Mouse (Mus musculus): ENCODE measurements at regions not wholly inside any gene's neighbourhood (a gene's known extent, or its start where the extent isn't known, plus 50 kb on each side); places are given as distances from the start of the nearest gene placed in this dataset.

- 61% methylated on average over 8 of the region's 8 CpGs for WGBS
- Histone ChIP-seq H3K27me3 (replicated peaks; ENCODE audit: insufficient read depth, low read length) (no peaks in the 10 kb centered on the region), H3K4me2 (replicated peaks; ENCODE audit: low read depth, low read length) (no peak overlapping the region), H3K9me3 (ENCODE audit: low read length) (no peaks in the 10 kb centered on the region), H3K4me3 (ENCODE audit: low read depth, low read length) (no peak overlapping the region), H3K4me1 (ENCODE audit: insufficient read depth, low read depth, low read length) (no peaks in the 10 kb centered on the region), H3K9ac (replicated peaks; ENCODE audit: low read depth) (no peak overlapping the region), H3K27ac (ENCODE audit: low read length) (no peak overlapping the region), H3K36me3 (ENCODE audit: insufficient read depth, low read length) (no peaks in the 10 kb centered on the region)
- TF ChIP-seq EP300 (IDR thresholded peaks at IDR 0.05) (no peak), CTCF (IDR thresholded peaks at IDR 0.05) (no peak)
- peak; percentile 10 for DNase-seq (ENCODE audit: low spot score)
- no peak for ATAC-seq
Observed at GRCm38 (mm10) chr6:140197113-140197675, 155.9 kb upstream of the Plcz1 start.

- no peaks in the 10 kb centered on the region for H3K9me3 ChIP-seq (ENCODE audit: low read length)
- WGBS = 87% methylated on average over 2 of the region's 2 CpGs
- no peak overlapping the region for H3K4me3 ChIP-seq (ENCODE audit: low read depth, low read length)
- no peak for TF ChIP-seq EP300 (IDR thresholded peaks at IDR 0.05)
- no peak for TF ChIP-seq CTCF (IDR thresholded peaks at IDR 0.05)
- no peaks in the 10 kb centered on the region for H3K36me3 ChIP-seq (ENCODE audit: insufficient read depth, low read length)
- no peak overlapping the region for H3K9ac ChIP-seq (replicated peaks; ENCODE audit: low read depth)
- no peaks in the 10 kb centered on the region for H3K27me3 ChIP-seq (replicated peaks; ENCODE audit: insufficient read depth, low read length)
- DNase-seq (ENCODE audit: low spot score) (no peak), ATAC-seq (no peak)
- no peak overlapping the region for H3K27ac ChIP-seq (ENCODE audit: low read length)
- H3K4me1 ChIP-seq (ENCODE audit: insufficient read depth, low read depth, low read length) = no peaks in the 10 kb centered on the region
- H3K4me2 ChIP-seq (replicated peaks; ENCODE audit: low read depth, low read length) = no peak overlapping the region
Observed at GRCm38 (mm10) chr6:140194276-140194675, 153.0 kb upstream of the Plcz1 start.

- H3K4me2 ChIP-seq (replicated peaks; ENCODE audit: low read depth, low read length) = no peak overlapping the region
- no peaks in the 10 kb centered on the region for H3K36me3 ChIP-seq (ENCODE audit: insufficient read depth, low read length)
- no peaks in the 10 kb centered on the region for H3K4me1 ChIP-seq (ENCODE audit: insufficient read depth, low read depth, low read length)
- DNase-seq (ENCODE audit: low spot score) (no peak), ATAC-seq (no peak)
- WGBS = 38% methylated on average over 9 of the region's 9 CpGs
- no peaks in the 10 kb centered on the region for H3K27me3 ChIP-seq (replicated peaks; ENCODE audit: insufficient read depth, low read length)
- H3K27ac ChIP-seq (ENCODE audit: low read length) = no peak overlapping the region
- TF ChIP-seq CTCF (IDR thresholded peaks at IDR 0.05) (no peak), EP300 (IDR thresholded peaks at IDR 0.05) (no peak)
- no peaks in the 10 kb centered on the region for H3K9me3 ChIP-seq (ENCODE audit: low read length)
- H3K9ac ChIP-seq (replicated peaks; ENCODE audit: low read depth) = no peak overlapping the region
- H3K4me3 ChIP-seq (ENCODE audit: low read depth, low read length) = no peak overlapping the region
Observed at GRCm38 (mm10) chr6:140193084-140193939, 152.1 kb upstream of the Plcz1 start.

GRCm38 (mm10) chr6:140192526-140192925, 151.3 kb upstream of the Plcz1 start:
- no peak for ATAC-seq
- Histone ChIP-seq H3K36me3 (ENCODE audit: insufficient read depth, low read length) (no peaks in the 10 kb centered on the region), H3K27me3 (replicated peaks; ENCODE audit: insufficient read depth, low read length) (no peaks in the 10 kb centered on the region), H3K9ac (replicated peaks; ENCODE audit: low read depth) (no peak overlapping the region), H3K4me2 (replicated peaks; ENCODE audit: low read depth, low read length) (no peak overlapping the region), H3K9me3 (ENCODE audit: low read length) (no peaks in the 10 kb centered on the region), H3K4me3 (ENCODE audit: low read depth, low read length) (no peak overlapping the region), H3K4me1 (ENCODE audit: insufficient read depth, low read depth, low read length) (no peaks in the 10 kb centered on the region), H3K27ac (ENCODE audit: low read length) (no peak overlapping the region)
- 89% methylated on average over 17 of the region's 17 CpGs for WGBS
- no peak for TF ChIP-seq CTCF (IDR thresholded peaks at IDR 0.05)
- no peak for TF ChIP-seq EP300 (IDR thresholded peaks at IDR 0.05)
- no peak for DNase-seq (ENCODE audit: low spot score)

GRCm38 (mm10) chr6:140191341-140191740, 150.1 kb upstream of the Plcz1 start:
- Histone ChIP-seq H3K4me3 (ENCODE audit: low read depth, low read length) (no peak overlapping the region), H3K9me3 (ENCODE audit: low read length) (no peaks in the 10 kb centered on the region), H3K9ac (replicated peaks; ENCODE audit: low read depth) (no peak overlapping the region), H3K4me1 (ENCODE audit: insufficient read depth, low read depth, low read length) (no peaks in the 10 kb centered on the region), H3K27me3 (replicated peaks; ENCODE audit: insufficient read depth, low read length) (no peaks in the 10 kb centered on the region), H3K36me3 (ENCODE audit: insufficient read depth, low read length) (no peaks in the 10 kb centered on the region), H3K4me2 (replicated peaks; ENCODE audit: low read depth, low read length) (no peak overlapping the region), H3K27ac (ENCODE audit: low read length) (no peak overlapping the region)
- no peak for TF ChIP-seq EP300 (IDR thresholded peaks at IDR 0.05)
- TF ChIP-seq CTCF (IDR thresholded peaks at IDR 0.05) = no peak
- WGBS = 72% methylated on average over 4 of the region's 4 CpGs
- DNase-seq (ENCODE audit: low spot score) = no peak
- no peak for ATAC-seq

- WGBS = 56% methylated on average over 9 of the region's 9 CpGs
- H3K27me3 ChIP-seq (replicated peaks; ENCODE audit: insufficient read depth, low read length) = no peaks in the 10 kb centered on the region
- H3K4me1 ChIP-seq (ENCODE audit: insufficient read depth, low read depth, low read length) = no peaks in the 10 kb centered on the region
- H3K9me3 ChIP-seq (ENCODE audit: low read length) = no peaks in the 10 kb centered on the region
- no peak overlapping the region for H3K27ac ChIP-seq (ENCODE audit: low read length)
- ATAC-seq (no peak), DNase-seq (ENCODE audit: low spot score) (no peak)
- no peak overlapping the region for H3K4me2 ChIP-seq (replicated peaks; ENCODE audit: low read depth, low read length)
- no peak overlapping the region for H3K4me3 ChIP-seq (ENCODE audit: low read depth, low read length)
- H3K36me3 ChIP-seq (ENCODE audit: insufficient read depth, low read length) = no peaks in the 10 kb centered on the region
- no peak for TF ChIP-seq CTCF (IDR thresholded peaks at IDR 0.05)
- no peak for TF ChIP-seq EP300 (IDR thresholded peaks at IDR 0.05)
- H3K9ac ChIP-seq (replicated peaks; ENCODE audit: low read depth) = no peak overlapping the region
Observed at GRCm38 (mm10) chr6:140189601-140190000, 148.3 kb upstream of the Plcz1 start.

Data from lung, postnatal 0 days (tissue).